Mouse (Mus musculus): ENCODE data around the gene Atp6v0c.

Atp6v0c gene

GRCm38 (mm10) chr17:24119446-24119845 lies 50.1 kb downstream of the Atp6v0c start:
- in situ Hi-C loops (cut with MboI; ENCODE audit: low sequenced_read_pairs) = no loop called here
